Mouse (Mus musculus) midbrain, postnatal 0 days (tissue): Measurements from ENCODE around the gene Fopnl. TPM values are rescaled to one million over a fixed set of nuclear protein-coding genes. Genes with fewer than 3 reads are reported as not detected.

Source experiments
- ATAC-seq: fragments of 200-750 bp; cut with Nextera tagmentation; 2 replicates; pipeline ENCODE4 v1.8.0; 2017; ENCODE audit warnings: moderate number of reproducible peaks, mild to moderate bottlenecking, moderate TSS enrichment, moderate library complexity; ENCODE audit not compliant: low FRiP score
- DNase-seq: peaks from one replicate; pipeline ENCODE4 v3.0.0-alpha.2; 2015; ENCODE audit warnings: low spot score
- H3K27ac ChIP-seq: fragments of 300-500 bp; sonication (generic); 2 replicates; pipeline ENCODE4 v1.5.1; 2014; ENCODE audit warnings: low read depth, mild to moderate bottlenecking, low read length, mixed read lengths
- H3K27me3 ChIP-seq: fragments of 300-500 bp; sonication (generic); 2 replicates; pipeline ENCODE4 v1.6.1; 2014; ENCODE audit warnings: low read length, control low read depth, mixed read lengths; ENCODE audit not compliant: insufficient read depth
- H3K36me3 ChIP-seq: fragments of 300-500 bp; sonication (generic); 2 replicates; pipeline ENCODE4 v1.6.1; 2014; ENCODE audit warnings: low read length, control low read depth, mixed read lengths; ENCODE audit not compliant: insufficient read depth
- H3K4me1 ChIP-seq: fragments of 300-500 bp; sonication (generic); 2 replicates; pipeline ENCODE4 v1.6.1; 2014; ENCODE audit warnings: mild to moderate bottlenecking, control low read depth, antibody characterized with exemption, low read length, mixed read lengths; ENCODE audit not compliant: insufficient read depth
- H3K4me2 ChIP-seq: fragments of 300-500 bp; sonication (generic); 2 replicates; pipeline ENCODE4 v1.6.1; 2014; ENCODE audit warnings: low read depth, mild to moderate bottlenecking, low read length, mixed read lengths; ENCODE audit not compliant: poor library complexity, severe bottlenecking
- H3K4me3 ChIP-seq: fragments of 300-500 bp; sonication (generic); 2 replicates; pipeline ENCODE4 v1.5.1; 2014; ENCODE audit warnings: low read depth, mild to moderate bottlenecking, low read length, moderate library complexity
- H3K9ac ChIP-seq: fragments of 300-500 bp; sonication (generic); replicated peaks from 2 replicates; pipeline ENCODE4 v1.6.1; 2014; ENCODE audit warnings: mild to moderate bottlenecking, low read length, moderate library complexity, mixed read lengths; ENCODE audit not compliant: poor library complexity, severe bottlenecking
- H3K9me3 ChIP-seq: fragments of 300-500 bp; sonication (generic); 2 replicates; pipeline ENCODE4 v1.6.1; 2016; ENCODE audit warnings: low read length, control low read depth
- CTCF ChIP-seq: IDR thresholded peaks from 2 replicates; pipeline ENCODE4 v1.5.1; 2016; ENCODE audit warnings: antibody characterized with exemption, mild to moderate bottlenecking
- WGBS: fragments of 180-500 bp; shearing (Covaris S2); extraction: QIAGEN DNeasy Blood & Tissue Kit; methylation state at CpG from one replicate; pipeline ENCODE4 v1.1.7; 2014; 5-methylcytosine and 5-hydroxymethylcytosine counted together
- polyA plus RNA-seq: library from polyadenylated mRNA; unstranded; fragments of >200 nt; fragmentation: Nextera tagmentation; extraction: Ambion mirVana; gene quantifications from 2 replicates; pipeline ENCODE4 v1.2.1, GENCODE M21; 2015
- total RNA-seq: library from RNA; depleted of rRNA; stranded (reverse); fragments of >200 nt; gene quantifications from 2 replicates; pipeline ENCODE4 v1.2.3, GENCODE M21; 2014

Gene Fopnl
- total and polyA plus RNA-seq, 2 experiments from 2014 or later, result 124 to 212 TPM

GRCm38 (mm10) chr16:14296544-14297124 is 20.6 kb downstream of the Fopnl start:
- Histone ChIP-seq H3K9me3 (no peaks in the 10 kb centered on the region), H3K27ac (no peak overlapping the region), H3K4me3 (no peak overlapping the region), H3K27me3 (peaks cover 4% of the 10 kb centered on the region; the same call in 1 of the 2 replicates), H3K4me2 (no peak overlapping the region), H3K9ac (no peak overlapping the region), H3K36me3 (peaks cover 11% of the 10 kb centered on the region; the same call in 1 of the 2 replicates), H3K4me1 (no peaks in the 10 kb centered on the region)
- DNase-seq, result no peak
- no peak for ATAC-seq
- 85% methylated on average over 2 of the region's 2 CpGs for WGBS
- TF ChIP-seq CTCF, result no peak

DNA sequence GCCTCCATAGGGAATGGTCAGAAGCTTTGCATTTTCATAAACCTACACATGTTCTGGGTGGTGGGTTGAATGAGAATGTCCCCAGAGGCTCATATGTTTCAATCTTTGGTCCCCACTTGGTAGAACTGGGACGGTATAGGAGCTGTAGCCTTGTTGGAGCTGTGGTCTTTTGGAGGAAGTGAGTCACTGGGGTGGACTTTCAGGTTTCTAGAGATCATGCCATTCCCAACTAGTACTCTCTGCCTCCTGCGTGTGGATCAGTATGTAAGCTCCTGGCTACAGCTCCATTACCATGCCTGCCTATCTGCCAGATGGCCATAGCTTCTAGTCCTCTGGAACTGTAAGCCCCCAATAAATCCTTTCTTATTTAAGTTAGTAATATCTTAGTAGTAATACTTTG is 21.9 kb downstream of the Fopnl start:
- no peak for DNase-seq
- no peak overlapping the region for H3K4me3 ChIP-seq
- no peak for TF ChIP-seq CTCF

DNA sequence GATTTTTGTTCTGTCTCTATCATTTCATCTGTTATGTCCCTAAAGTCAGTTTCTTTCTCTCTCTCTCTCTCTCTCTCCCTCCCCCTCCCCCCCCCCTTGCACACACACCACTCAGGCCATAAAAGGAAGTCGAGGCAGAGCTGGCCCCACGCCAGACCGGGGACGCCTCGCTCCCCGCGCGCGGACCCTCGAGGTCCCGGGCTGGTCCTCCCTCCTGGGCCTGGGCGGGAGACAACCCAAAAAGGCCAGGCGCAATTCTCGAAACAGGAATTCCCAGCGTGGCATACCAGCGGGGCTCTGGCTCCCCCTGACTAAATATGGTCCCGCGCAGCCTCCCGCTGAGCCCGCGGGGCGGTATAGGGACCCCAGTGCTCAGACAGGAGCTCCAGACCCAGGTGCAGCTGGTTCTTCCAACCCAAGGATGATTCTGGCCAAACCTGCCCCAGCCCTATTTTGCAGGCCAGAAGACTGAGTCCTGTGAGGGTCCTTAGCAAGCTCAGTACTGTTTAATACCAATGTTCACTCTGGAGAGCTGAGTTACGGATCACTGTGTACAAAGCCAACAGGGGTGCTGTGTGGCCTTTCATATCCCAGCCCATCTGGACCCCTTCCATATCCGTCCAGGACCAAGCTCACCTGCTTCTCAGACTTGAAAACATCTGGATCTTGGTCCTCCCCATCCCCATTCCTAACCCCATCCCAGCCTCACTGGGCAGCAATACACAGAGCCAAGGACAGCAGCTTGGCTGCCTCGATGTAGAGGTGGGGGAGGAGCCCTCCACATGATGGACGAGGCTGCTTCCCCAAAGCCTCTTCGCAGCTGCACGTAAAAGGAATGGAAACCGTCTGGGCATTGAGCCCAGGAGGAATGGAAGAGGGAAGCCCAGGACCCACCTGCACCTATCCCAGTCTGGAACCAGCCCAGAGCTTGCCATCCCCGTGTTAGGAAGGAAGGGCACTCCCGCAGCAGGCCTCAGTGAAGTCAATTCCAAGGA is 24.7 kb downstream of the Fopnl start:
- ATAC-seq (0 out of 2 replicates have a peak, but pooled peaks have one; percentile 5), DNase-seq (peak; percentile 10)
- Histone ChIP-seq H3K4me3 (peak overlapping the region; percentile 27), H3K36me3 (no peaks in the 10 kb centered on the region), H3K27me3 (peaks cover 4% of the 10 kb centered on the region; the same call in 1 of the 2 replicates), H3K4me2 (peak overlapping the region; percentile 61), H3K4me1 (no peaks in the 10 kb centered on the region), H3K9me3 (no peaks in the 10 kb centered on the region), H3K9ac (no peak overlapping the region), H3K27ac (no peak overlapping the region)
- no peak for TF ChIP-seq CTCF
- 17% methylated on average over 31 of the region's 31 CpGs for WGBS

More for the DNA sequence above, 21.9 kb downstream of the Fopnl start:
- Histone ChIP-seq H3K27ac (no peak overlapping the region), H3K27me3 (peaks cover 4% of the 10 kb centered on the region; the same call in 1 of the 2 replicates), H3K4me2 (no peak overlapping the region), H3K4me1 (no peaks in the 10 kb centered on the region), H3K9me3 (no peaks in the 10 kb centered on the region), H3K9ac (no peak overlapping the region), H3K36me3 (peaks cover 7% of the 10 kb centered on the region; the same call in 1 of the 2 replicates)
- 78% methylated on average over 2 of the region's 2 CpGs for WGBS
- ATAC-seq, result no peak

DNA sequence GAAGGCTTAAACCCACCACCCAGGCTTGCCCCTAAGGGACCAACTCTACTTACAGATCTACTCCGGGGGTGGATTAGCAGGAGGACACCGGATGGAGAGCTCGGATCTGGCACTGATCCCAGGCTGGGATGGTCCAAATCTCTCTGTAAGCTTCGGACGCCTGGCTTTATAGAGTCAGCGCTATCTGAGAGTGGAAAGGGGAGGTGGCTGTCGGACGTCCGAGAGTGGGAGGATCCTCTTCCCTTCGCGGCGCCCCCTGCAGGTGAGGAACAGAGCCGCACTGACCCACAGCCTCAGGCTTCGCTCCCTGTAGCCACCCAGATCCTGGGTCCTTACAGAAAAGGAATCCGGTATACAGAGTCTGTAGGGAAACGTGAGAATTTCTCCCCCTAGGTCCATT is 26.0 kb downstream of the Fopnl start, which contains the start of gene Myh11:
Myh11 (minus strand) TSS at position 150 of the 400 bp plus-strand sequence.
- Histone ChIP-seq H3K27me3 (peaks cover 4% of the 10 kb centered on the region; the same call in 1 of the 2 replicates), H3K9me3 (no peaks in the 10 kb centered on the region), H3K4me1 (no peaks in the 10 kb centered on the region), H3K27ac (no peak within 1 kb of the TSS), H3K36me3 (no peaks in the 10 kb centered on the region), H3K4me3 (peak within 1 kb of the TSS; percentile 27), H3K4me2 (peak within 1 kb of the TSS; percentile 61), H3K9ac (no peak within 1 kb of the TSS)
- DNase-seq (peak; percentile 59), ATAC-seq (peak; percentile 32)
- TF ChIP-seq CTCF, result peak; percentile 68
- WGBS, result 3% methylated on average over 16 of the region's 16 CpGs

DNA sequence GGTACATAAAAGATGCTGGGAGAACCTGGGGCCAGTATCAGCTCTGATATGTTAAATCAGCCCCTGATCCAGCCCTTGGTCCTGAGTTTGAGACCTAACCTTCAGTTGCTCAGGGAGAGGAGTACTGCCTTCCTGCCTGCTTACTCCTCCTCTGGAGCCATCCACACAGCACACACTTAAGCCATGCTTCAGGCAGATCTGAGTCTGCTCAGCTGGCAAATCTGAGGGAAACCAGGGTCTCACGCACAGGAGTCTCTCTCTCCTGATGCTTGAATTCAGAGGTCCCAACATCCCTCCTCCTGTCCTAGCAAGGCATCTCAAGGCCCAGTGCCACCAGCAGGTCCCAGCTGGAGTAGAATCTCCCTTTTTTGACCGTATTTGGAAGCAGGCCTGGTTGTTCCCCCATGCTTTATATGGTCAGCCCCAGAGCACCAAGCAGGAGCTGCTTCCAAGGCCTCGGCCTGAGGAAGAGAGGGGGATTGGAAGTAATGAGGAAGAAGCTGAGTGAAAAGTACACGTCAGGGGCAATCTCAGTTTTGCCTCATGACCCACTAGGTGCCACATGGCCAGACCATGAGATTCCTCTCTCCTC is 44.7 kb downstream of the Fopnl start:
- Histone ChIP-seq H3K4me2 (no peak overlapping the region), H3K36me3 (no peaks in the 10 kb centered on the region), H3K9me3 (no peaks in the 10 kb centered on the region), H3K4me3 (no peak overlapping the region), H3K9ac (no peak overlapping the region), H3K27me3 (no peaks in the 10 kb centered on the region), H3K4me1 (no peaks in the 10 kb centered on the region), H3K27ac (no peak overlapping the region)
- DNase-seq, result no peak
- TF ChIP-seq CTCF, result no peak
- ATAC-seq, result no peak
- WGBS, result 73% methylated on average over 4 of the region's 4 CpGs
